Mouse (Mus musculus) stomach, postnatal 0 days (tissue): Measurements from ENCODE around the gene Med13. TPM values are rescaled to one million over a fixed set of nuclear protein-coding genes. Genes with fewer than 3 reads are reported as not detected.

Experiments
- ATAC-seq: fragments of 200-750 bp; cut with Nextera tagmentation; 2 replicates; pipeline ENCODE4 v1.8.0; 2017; ENCODE audit not compliant: low FRiP score, low TSS enrichment
- DNase-seq: peaks from one replicate; pipeline ENCODE4 v3.0.0-alpha.2; 2016; ENCODE audit warnings: low spot score
- H3K27ac ChIP-seq: fragments of 300-500 bp; sonication (generic); replicated peaks from 2 replicates; pipeline ENCODE4 v1.5.1; 2014; ENCODE audit warnings: mild to moderate bottlenecking, control low read depth
- H3K27me3 ChIP-seq: fragments of 300-500 bp; sonication (generic); 2 replicates; pipeline ENCODE4 v1.6.1; 2014; ENCODE audit warnings: low read length; ENCODE audit not compliant: control insufficient read depth, insufficient read depth
- H3K36me3 ChIP-seq: fragments of 300-500 bp; sonication (generic); 2 replicates; pipeline ENCODE4 v1.6.1; 2014; ENCODE audit warnings: low read length, mixed read lengths; ENCODE audit not compliant: control insufficient read depth, insufficient read depth
- H3K4me1 ChIP-seq: fragments of 300-500 bp; sonication (generic); replicated peaks from 2 replicates; pipeline ENCODE4 v1.6.1; 2014; ENCODE audit warnings: antibody characterized with exemption; ENCODE audit not compliant: control insufficient read depth, insufficient read depth
- H3K4me2 ChIP-seq: fragments of 300-500 bp; sonication (generic); replicated peaks from 2 replicates; pipeline ENCODE4 v1.6.1; 2014; ENCODE audit warnings: low read depth, mild to moderate bottlenecking, control low read depth, moderate library complexity
- H3K4me3 ChIP-seq: fragments of 300-500 bp; sonication (generic); 2 replicates; pipeline ENCODE4 v1.5.1; 2014; ENCODE audit warnings: low read depth, low read length, control low read depth
- H3K9ac ChIP-seq: fragments of 300-500 bp; sonication (generic); 2 replicates; pipeline ENCODE4 v1.6.1; 2014; ENCODE audit warnings: mild to moderate bottlenecking, low read length, control low read depth, mixed read lengths
- H3K9me3 ChIP-seq: fragments of 300-500 bp; sonication (generic); 2 replicates; pipeline ENCODE4 v1.6.1; 2016; ENCODE audit warnings: low read length; ENCODE audit not compliant: control insufficient read depth
- CTCF ChIP-seq: IDR thresholded peaks from 2 replicates; pipeline ENCODE4 v1.5.1; 2016; ENCODE audit warnings: antibody characterized with exemption, low read depth, mild to moderate bottlenecking, moderate library complexity
- EP300 ChIP-seq: optimal IDR thresholded peaks from 2 replicates; pipeline ENCODE3; 2016; ENCODE audit warnings: antibody characterized with exemption
- WGBS: fragments of 180-500 bp; shearing (Covaris S2); extraction: QIAGEN DNeasy Blood & Tissue Kit; methylation state at CpG from one replicate; pipeline ENCODE4 v1.1.7; 2014; 5-methylcytosine and 5-hydroxymethylcytosine counted together
- polyA plus RNA-seq: library from polyadenylated mRNA; unstranded; fragments of >200 nt; fragmentation: Nextera tagmentation; extraction: Ambion mirVana; gene quantifications from 2 replicates; pipeline ENCODE4 v1.2.1, GENCODE M21; 2015

Gene Med13
- 4.4 TPM in 2 replicates for polyA plus RNA-seq

DNA sequence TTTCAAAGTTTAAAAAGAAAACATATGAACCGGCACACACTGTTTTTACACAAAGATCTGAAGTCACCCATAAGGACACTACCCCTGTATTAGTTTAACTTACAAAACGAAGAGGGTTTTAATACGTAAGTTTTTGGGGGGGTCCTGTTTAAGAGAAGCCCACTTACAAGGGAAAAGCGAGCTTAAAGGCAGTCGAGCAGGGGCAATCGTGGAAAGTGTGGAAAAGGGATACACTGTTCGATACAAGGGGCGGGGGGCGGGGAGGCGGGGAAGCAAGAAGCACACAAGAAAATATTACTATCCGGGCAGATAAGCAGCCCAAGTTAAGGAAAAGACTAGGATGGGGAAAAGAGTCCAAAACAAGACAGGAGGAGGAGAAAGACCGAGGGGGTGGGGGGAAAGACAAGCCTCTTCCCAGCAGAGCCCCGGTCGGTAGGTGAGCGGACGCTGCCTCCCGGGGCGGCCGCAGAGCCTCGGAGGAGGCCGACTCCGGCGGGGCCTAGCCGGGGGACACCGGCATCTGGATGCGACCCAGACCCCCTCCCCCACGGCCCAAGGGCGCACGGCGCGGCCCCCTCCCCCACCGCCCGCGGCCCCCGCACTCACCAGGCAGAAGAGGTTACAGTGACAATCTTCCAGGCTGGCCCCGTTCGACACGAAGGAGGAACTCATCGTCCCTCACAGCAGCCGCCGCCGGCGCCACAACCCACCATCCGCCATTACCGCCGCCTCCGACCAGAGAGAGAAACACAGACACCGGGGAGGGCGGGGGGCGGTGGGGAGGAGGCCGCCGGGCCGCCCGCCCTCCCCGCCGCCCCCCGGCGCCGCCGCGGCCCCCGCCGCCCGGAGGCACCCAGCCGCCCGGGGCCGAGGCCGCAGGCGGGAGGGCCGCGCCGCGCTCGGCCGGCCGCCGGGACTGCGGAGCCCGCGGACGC, at the start of gene Med13:
Gene Med13 (minus strand): TSS at position 749 of the 935 bp plus-strand sequence.
- peaks cover 3% of the 10 kb centered on the region for H3K4me1 ChIP-seq
- peak within 1 kb of the TSS; percentile 98 for H3K9ac ChIP-seq
- no peaks in the 10 kb centered on the region for H3K9me3 ChIP-seq
- no peak for TF ChIP-seq CTCF
- TF ChIP-seq EP300: no peak
- DNase-seq: peak; percentile 63
- H3K27me3 ChIP-seq: no peaks in the 10 kb centered on the region
- H3K4me3 ChIP-seq: peak within 1 kb of the TSS; percentile 98
- peak within 1 kb of the TSS; percentile 67 for H3K4me2 ChIP-seq
- peak within 1 kb of the TSS; percentile 100 for H3K27ac ChIP-seq
- peak; percentile 41 for ATAC-seq
- H3K36me3 ChIP-seq: no peaks in the 10 kb centered on the region
- under 1% methylated on average over 62 of the region's 81 CpGs for WGBS

DNA sequence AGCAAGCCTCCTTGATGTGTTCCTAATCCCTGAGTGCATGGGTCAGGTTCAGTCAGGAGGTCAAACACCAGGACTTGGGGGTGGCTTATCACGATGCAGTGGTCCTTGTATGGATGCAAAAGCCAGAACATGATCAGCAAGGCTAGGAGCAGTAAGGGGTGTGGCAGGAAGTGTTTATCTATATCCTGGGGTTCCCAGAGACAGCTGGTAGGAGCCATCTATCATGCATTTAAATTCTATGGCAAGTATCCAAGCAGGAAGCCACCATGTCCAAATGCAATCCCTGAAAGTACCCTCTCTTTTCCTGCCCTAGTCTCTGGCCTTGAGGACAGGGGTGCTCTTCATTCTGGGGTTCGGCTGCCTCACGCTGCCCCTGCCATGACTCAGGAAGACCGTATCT, 47.2 kb upstream of the Med13 start:
- Histone ChIP-seq H3K36me3 (no peaks in the 10 kb centered on the region), H3K27me3 (no peaks in the 10 kb centered on the region), H3K4me1 (no peaks in the 10 kb centered on the region), H3K9me3 (no peaks in the 10 kb centered on the region), H3K27ac (no peak overlapping the region), H3K9ac (no peak overlapping the region), H3K4me3 (no peak overlapping the region), H3K4me2 (no peak overlapping the region)
- DNase-seq (no peak), ATAC-seq (no peak)
- TF ChIP-seq EP300 (no peak), CTCF (no peak)
- WGBS: 67% methylated on average over 4 of the region's 4 CpGs

DNA sequence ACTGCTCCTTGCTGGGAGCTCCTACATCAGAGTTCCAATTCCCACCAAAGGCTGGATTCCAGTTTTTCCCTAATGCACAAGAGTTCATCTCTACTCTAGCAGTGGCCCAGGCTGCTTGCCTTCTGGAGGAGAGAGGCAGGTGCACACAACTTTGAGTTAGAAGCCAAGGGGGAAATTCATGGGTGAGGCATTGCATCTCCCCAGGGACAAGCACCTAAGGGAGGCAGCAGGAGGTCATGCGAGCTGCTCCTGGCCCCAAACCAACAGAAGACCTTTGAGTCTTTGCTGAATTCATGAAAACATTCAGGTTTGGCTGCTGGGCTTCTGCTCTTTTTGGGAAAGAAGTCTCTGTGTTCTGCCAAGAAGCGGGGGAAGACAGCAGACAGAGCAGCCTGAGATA, 46.4 kb upstream of the Med13 start:
- TF ChIP-seq CTCF (no peak), EP300 (no peak)
- ATAC-seq: no peak

DNA sequence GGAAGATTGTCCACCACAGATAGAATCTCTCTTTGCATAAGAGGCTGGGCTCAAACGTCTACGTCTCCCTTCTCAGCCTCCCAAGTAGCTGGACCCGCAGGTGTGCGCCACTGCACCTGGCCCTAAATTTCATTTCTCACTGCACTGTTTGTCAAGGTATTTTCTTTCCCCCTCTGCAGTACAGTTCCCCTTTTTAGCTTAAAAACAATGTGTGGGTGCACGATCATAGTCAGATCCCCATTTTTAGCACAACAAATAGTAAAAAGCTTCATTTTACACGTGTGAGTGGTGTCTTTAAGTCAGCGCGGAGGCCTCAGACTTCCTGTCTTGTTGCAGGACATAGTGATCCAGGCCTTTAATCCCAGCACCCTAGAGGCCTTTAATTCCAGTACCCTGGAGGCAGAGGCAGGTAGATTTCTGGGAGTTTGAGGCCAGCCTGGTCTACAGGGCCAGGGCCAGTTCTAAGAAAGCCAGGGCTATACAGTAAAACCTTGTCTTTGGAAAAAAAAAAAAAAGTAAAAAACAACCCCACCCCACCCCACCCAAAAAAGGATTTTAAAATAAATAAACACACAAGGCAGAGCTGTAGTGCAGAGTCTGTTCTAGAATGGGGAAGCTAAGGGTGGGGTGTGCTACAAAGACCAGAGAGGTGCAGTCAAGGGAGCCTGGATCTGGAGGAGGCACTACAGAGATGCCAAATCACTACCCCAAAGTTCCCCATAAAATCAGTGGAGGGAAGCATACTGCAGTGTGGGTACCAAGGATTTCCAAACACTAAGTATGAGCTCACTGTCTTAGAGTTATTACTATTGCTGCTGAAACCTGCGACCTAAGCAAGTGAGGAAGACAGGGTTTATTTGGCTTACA, 42.1 kb upstream of the Med13 start:
- no peaks in the 10 kb centered on the region for H3K27me3 ChIP-seq
- no peak overlapping the region for H3K9ac ChIP-seq
- WGBS: 86% methylated on average over 9 of the region's 9 CpGs
- 0 out of 2 replicates have a peak, but pooled peaks cover 3% of the 10 kb centered on the region for H3K4me1 ChIP-seq
- no peak overlapping the region for H3K27ac ChIP-seq
- no peaks in the 10 kb centered on the region for H3K9me3 ChIP-seq
- TF ChIP-seq CTCF (no peak), EP300 (no peak)
- H3K4me3 ChIP-seq: no peak overlapping the region
- DNase-seq (no peak), ATAC-seq (no peak)
- H3K36me3 ChIP-seq: no peaks in the 10 kb centered on the region
- H3K4me2 ChIP-seq: no peak overlapping the region

More for the DNA sequence above, 46.4 kb upstream of the Med13 start:
- whole genome bisulfite sequencing: 74% methylated on average over 2 of the region's 2 CpGs
- Histone ChIP-seq H3K36me3 (no peaks in the 10 kb centered on the region), H3K4me1 (no peaks in the 10 kb centered on the region), H3K4me2 (no peak overlapping the region), H3K27me3 (no peaks in the 10 kb centered on the region), H3K9ac (no peak overlapping the region), H3K4me3 (no peak overlapping the region), H3K27ac (no peak overlapping the region), H3K9me3 (no peaks in the 10 kb centered on the region)
- no peak for DNase-seq

DNA sequence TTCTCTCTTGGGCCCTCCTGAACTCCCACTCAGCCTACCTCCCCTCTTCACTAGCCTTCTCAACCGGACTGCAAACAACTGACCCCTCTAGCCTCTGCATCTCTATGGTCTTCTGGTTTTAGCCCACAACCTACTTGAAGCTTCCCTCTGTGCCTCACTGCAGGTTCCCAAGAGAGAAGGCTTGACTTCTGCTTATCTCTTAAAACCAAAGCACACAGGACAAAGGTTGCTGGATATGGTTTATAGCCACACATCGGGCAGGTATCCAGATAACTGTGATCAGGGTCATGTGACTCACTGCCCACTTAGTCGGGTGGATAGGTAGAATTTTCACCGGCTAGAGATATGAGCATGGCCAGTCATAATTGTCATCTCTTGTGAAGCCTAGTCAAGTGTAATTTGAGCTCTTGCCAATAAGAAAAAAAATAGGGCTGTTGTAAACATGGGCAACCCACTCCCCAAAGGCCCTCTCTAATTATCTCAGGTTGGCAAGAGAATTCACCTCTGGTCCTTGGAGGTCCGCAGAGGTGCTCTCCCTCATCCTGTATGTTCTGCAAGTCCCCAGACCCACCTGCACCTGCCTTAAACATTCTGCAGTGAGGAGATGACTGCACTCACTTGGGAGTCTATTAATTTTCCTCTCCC, 39.7 kb upstream of the Med13 start:
- 56% methylated on average over 5 of the region's 5 CpGs for WGBS
- peak; percentile 83 for ATAC-seq
- Histone ChIP-seq H3K4me2 (no peak overlapping the region), H3K27ac (0 out of 2 replicates have a peak overlapping the region, but pooled peaks have one; percentile 35), H3K4me1 (0 out of 2 replicates have a peak, but pooled peaks cover 3% of the 10 kb centered on the region), H3K27me3 (no peaks in the 10 kb centered on the region), H3K4me3 (no peak overlapping the region), H3K36me3 (no peaks in the 10 kb centered on the region), H3K9me3 (no peaks in the 10 kb centered on the region), H3K9ac (no peak overlapping the region)
- peak; percentile 69 for DNase-seq
- no peak for TF ChIP-seq EP300
- TF ChIP-seq CTCF: no peak
